Mouse (Mus musculus) right cerebral cortex, postnatal 10 days (tissue): ENCODE results near the gene Ccdc61.
"Not testable (repeated sequence)": the region's sequence is repeated elsewhere in the genome, so short reads cannot be mapped to it uniquely, and the experiment has no call there.

Experiments used
- DNase-seq, 2 experiments: peaks; one replicate each; pipeline ENCODE4 v3.0.0; 2021; ENCODE audit warnings: low spot score in 2 of 2

Gene Ccdc61

GRCm38 (mm10) chr7:18916254-18916653 lies 6.0 kb upstream of the Ccdc61 start:
- no peak for DNase-seq

GRCm38 (mm10) chr7:18909797-18910196 lies 418 bp downstream of the Ccdc61 start:
- no peak for DNase-seq

DNA sequence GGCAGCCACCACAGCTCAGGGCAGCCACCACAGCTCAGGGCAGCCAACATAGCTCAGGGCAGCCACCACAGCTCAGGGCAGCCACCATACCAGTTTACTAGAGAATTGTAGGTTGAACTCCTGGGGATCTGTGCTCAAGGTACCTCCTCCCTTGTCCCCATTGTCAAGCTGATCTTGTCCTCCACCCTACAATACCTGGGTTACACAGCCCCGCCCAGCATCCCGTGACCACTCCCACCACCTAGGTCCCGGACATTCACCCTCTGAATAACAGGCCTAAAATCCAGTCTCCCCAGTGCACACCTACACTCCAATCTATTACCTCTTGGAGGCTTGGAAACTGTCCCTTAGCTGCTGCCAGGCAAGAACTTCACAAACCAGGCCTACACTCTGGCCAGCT lies 5.2 kb downstream of the Ccdc61 start:
- no peak for DNase-seq

GRCm38 (mm10) chr7:18902486-18902885 lies 7.7 kb downstream of the Ccdc61 start:
- DNase-seq: no peak

- no peak for DNase-seq
These were observed 9.7 kb downstream of the Ccdc61 start for GRCm38 (mm10) chr7:18900513-18900912.

GRCm38 (mm10) chr7:18896536-18896935 lies 13.7 kb downstream of the Ccdc61 start:
- DNase-seq: peak; percentile 54 to 65

GRCm38 (mm10) chr7:18893651-18894430 lies 16.4 kb downstream of the Ccdc61 start:
- peak; percentile 69 to 73 for DNase-seq

DNA sequence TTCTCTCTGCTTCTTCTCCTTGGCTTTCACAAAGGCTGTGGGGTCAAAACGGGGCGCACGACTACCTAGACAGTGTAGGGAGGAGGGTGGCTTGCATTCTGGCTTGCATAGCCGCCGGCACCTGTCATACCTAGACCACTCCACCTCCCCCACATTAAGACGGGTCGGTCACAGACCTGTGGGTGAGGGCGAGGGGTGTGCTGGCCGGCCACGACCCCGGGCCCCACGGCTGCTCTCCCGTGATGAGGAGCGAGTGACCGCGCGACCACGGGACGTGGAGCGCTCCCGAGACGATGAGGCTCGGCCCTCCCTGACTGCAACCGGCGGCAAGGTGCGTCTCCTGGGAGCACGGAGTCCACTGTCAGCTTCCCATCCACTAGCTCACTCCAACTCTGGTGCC lies 17.2 kb downstream of the Ccdc61 start:
- DNase-seq: no peak

GRCm38 (mm10) chr7:18891872-18892599 lies 18.2 kb downstream of the Ccdc61 start:
- peak; percentile 91 to 93 for DNase-seq

GRCm38 (mm10) chr7:18890848-18891247 lies 19.4 kb downstream of the Ccdc61 start:
- DNase-seq: no peak

GRCm38 (mm10) chr7:18886963-18887362 lies 23.3 kb downstream of the Ccdc61 start:
- DNase-seq: no peak

- DNase-seq: peak in 1 of 2 experiments; percentile 29
These were observed 25.3 kb downstream of the Ccdc61 start for GRCm38 (mm10) chr7:18884745-18885422.

GRCm38 (mm10) chr7:18883991-18884744 lies 26.0 kb downstream of the Ccdc61 start:
- DNase-seq: peak in 1 of 2 experiments; percentile 17

DNA sequence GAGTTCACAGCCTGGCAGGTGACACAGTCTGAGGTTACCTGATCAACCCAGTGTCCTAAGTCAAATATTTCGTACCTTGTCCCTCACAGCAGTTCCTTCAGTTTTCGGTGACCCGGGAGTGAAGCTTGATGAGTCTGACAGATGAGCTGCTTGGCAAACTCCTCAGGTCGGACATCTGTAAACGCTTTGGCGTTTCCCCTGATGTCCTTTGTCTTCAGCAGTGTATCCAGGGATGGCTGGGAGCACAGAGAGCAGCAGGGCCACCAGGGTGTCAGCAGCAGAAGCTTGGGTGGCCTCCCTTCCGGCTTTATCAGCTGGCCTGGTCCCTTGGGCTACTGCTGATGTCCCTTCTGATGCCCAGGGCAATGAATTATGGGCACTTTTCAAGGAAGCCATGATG lies 31.5 kb downstream of the Ccdc61 start:
- peak in 1 of 2 experiments; percentile 14 for DNase-seq

DNA sequence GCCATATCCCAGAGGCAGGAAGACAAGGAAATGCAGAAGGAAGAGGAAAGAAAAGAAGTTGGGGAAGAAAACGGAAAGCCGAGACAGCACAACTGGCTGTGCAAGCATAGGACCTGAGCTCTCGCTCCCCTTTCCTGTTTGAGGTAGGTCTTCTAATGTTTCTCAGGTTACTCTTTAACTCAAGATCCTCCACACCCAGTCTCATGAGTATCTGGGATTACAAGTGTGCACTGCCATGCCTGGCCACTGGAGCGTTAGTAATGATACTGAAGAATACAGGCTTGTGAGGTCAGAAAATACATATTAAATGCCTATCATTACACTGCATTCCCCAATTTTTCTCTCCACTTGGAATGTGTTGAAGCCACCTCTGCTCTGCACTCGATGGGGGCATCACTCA lies 34.8 kb downstream of the Ccdc61 start:
- DNase-seq: no peak

DNA sequence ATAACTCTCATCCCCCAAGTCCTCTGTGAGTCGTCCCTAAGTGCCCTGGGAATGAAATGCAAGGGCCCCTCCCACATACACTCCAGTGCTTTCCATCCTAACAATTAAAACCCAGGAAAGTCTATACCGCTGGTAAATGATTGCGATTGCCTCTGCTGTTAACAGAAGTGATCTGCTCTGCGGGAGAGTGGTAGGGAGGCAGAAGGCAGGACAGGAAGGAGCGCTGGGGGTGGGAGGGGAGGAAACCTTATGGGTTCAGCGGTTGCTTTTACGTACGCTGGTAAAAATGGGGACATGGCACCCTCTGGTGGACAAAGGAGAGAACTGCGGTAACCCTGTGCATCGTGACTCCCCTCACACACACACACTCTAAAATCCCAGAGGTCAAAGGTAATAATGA lies 37.0 kb downstream of the Ccdc61 start:
- peak; percentile 71 to 79 for DNase-seq

GRCm38 (mm10) chr7:18872816-18873215 lies 37.4 kb downstream of the Ccdc61 start:
- no peak for DNase-seq

- DNase-seq: no peak
These were observed 38.0 kb downstream of the Ccdc61 start for GRCm38 (mm10) chr7:18872014-18872802.

DNA sequence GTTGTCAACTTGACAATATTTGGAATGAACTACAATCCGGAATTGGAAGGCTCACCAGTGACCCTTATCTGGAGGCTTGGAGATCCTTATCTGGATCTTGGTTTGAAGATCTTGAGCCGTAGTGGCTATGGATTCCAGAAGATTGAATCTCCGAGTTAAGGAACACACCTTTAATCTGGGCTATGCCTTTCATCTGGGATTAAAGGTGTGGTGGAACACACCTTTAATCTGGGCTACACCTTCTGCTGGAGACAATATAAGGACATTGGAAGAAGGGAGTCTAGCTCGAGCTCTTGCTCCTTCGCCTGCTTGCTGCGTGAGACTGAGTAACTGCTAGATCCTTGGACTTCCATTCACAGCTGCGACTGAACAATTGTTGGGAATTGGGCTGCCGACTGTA lies 39.2 kb downstream of the Ccdc61 start, which contains the start of gene Pglyrp1:
Gene Pglyrp1 (plus strand): TSS at position 301 of the 400 bp plus-strand sequence.
- DNase-seq: not testable (repeated sequence)

- no peak for DNase-seq
These were observed 41.7 kb downstream of the Ccdc61 start for GRCm38 (mm10) chr7:18868491-18868890.

DNA sequence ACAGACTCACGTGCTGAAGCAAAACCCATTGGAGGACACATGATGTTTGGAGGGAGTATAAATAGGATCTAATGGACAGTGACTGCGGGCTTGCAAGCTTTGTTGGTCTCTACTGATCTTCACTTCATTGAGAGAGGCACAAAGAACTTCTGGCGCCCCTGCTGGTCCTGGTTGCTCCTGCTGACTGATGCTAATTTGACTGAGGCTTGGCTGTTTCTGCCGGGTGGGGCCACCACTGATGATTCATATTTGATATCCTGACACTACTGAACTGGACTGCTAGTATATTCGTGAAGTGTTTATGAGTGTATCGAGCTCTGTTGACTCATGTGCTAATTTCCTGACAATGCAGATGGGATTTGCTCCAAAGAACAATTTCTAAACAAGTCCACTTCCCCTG lies 47.4 kb downstream of the Ccdc61 start:
- DNase-seq: no peak
